Mouse (Mus musculus) embryonic facial prominence, embryonic 13.5 days (tissue): ENCODE results near the gene Col28a1. TPM values are rescaled to one million over a fixed set of nuclear protein-coding genes. Genes with fewer than 3 reads are reported as not detected.

Experiments used
- ATAC-seq: fragments of 200-750 bp; cut with Nextera tagmentation; 2 replicates; pipeline ENCODE4 v1.8.0; 2017; ENCODE audit warnings: low read depth; ENCODE audit not compliant: insufficient number of reproducible peaks, insufficient read depth, low FRiP score, low TSS enrichment
- H3K27ac ChIP-seq: fragments of 300-500 bp; sonication (generic); 2 replicates; pipeline ENCODE4 v1.5.1; 2015; ENCODE audit warnings: moderate library complexity, mild to moderate bottlenecking, inconsistent platforms
- H3K27me3 ChIP-seq: fragments of 300-500 bp; sonication (generic); 2 replicates; pipeline ENCODE4 v1.6.1; 2015; ENCODE audit warnings: mild to moderate bottlenecking, inconsistent platforms
- H3K36me3 ChIP-seq: fragments of 300-500 bp; sonication (generic); 2 replicates; pipeline ENCODE4 v1.6.1; 2015; ENCODE audit warnings: mild to moderate bottlenecking, inconsistent platforms
- H3K4me1 ChIP-seq: fragments of 300-500 bp; sonication (generic); 2 replicates; pipeline ENCODE4 v1.6.1; 2015; ENCODE audit warnings: inconsistent platforms
- H3K4me2 ChIP-seq: fragments of 300-500 bp; sonication (generic); 2 replicates; pipeline ENCODE4 v1.6.1; 2015; ENCODE audit warnings: moderate library complexity, mild to moderate bottlenecking, inconsistent platforms
- H3K4me3 ChIP-seq: fragments of 300-500 bp; sonication (generic); 2 replicates; pipeline ENCODE4 v1.5.1; 2015; ENCODE audit warnings: mild to moderate bottlenecking, inconsistent platforms
- H3K9ac ChIP-seq: fragments of 300-500 bp; sonication (generic); 2 replicates; pipeline ENCODE4 v1.6.1; 2015; ENCODE audit warnings: mild to moderate bottlenecking, inconsistent platforms
- H3K9me3 ChIP-seq: fragments of 300-500 bp; sonication (generic); 2 replicates; pipeline ENCODE4 v1.6.1; 2016; ENCODE audit warnings: inconsistent platforms
- WGBS: fragments of 180-500 bp; shearing (Covaris S2); methylation state at CpG from one replicate; pipeline ENCODE4 v1.1.7; 2015; ENCODE audit warnings: mixed read lengths; 5-methylcytosine and 5-hydroxymethylcytosine counted together
- polyA plus RNA-seq: library from polyadenylated mRNA; unstranded; fragments of >200 nt; fragmentation: Nextera tagmentation; extraction: Ambion mirVana; gene quantifications from 2 replicates; pipeline ENCODE4 v1.2.1, GENCODE M21; 2015

The Col28a1 gene
- polyA plus RNA-seq, result 0.28 and 0.39 TPM in 2 replicates

DNA sequence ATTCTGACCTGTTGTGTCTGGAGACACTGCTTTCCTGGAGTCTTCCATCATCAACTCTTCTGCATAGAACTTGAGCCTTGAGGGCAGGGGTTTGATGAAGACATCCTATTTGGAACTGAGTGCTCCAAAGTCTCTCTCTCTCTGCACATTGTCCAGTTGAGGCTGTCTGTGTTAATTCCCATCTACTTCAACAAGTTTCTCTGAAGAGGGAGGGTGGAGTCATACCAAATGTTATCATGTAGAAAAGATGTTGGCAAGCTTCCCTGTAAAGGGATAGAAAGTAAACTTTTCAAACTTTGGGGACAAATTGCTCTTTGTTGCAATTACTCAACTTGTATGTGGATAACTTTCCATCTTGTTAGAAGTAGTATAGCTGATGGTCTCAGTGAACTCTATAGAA lies at the start of gene Col28a1:
Gene Col28a1 (minus strand): TSS at position 101 of the 400 bp plus-strand sequence.
- no peak within 1 kb of the TSS for H3K4me3 ChIP-seq
- H3K9me3 ChIP-seq, result peaks cover 8% of the 10 kb centered on the region
- H3K36me3 ChIP-seq, result no peaks in the 10 kb centered on the region
- ATAC-seq, result no peak
- no peaks in the 10 kb centered on the region for H3K4me1 ChIP-seq
- no peaks in the 10 kb centered on the region for H3K27me3 ChIP-seq
- no peak within 1 kb of the TSS for H3K27ac ChIP-seq
- no peak within 1 kb of the TSS for H3K9ac ChIP-seq
- no peak within 1 kb of the TSS for H3K4me2 ChIP-seq

DNA sequence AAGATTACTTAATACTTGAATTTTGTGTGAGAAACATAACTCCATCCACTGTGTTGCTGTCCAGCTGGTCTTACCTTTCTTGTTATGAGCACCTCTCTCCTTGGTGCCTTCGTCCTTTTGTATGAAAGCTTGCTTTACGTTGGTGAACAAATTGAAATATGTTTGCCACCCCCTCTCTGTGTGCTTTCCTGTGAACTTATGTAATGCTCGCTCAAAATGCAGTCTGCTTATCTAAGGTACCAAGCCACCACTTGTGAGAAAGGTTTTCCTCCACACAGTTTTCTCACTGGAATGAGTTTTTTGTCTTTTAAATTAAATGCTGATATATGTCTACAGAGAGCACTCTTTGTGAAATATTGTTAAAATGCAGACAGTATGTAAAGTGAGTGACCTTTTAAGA lies 36.2 kb upstream of the Col28a1 start:
- Histone ChIP-seq H3K4me2 (no peak overlapping the region), H3K9me3 (no peaks in the 10 kb centered on the region), H3K4me3 (no peak overlapping the region), H3K36me3 (peaks cover 51% of the 10 kb centered on the region), H3K9ac (no peak overlapping the region), H3K27me3 (no peaks in the 10 kb centered on the region), H3K27ac (no peak overlapping the region), H3K4me1 (no peaks in the 10 kb centered on the region)
- no peak for ATAC-seq
- 90% methylated on average over 3 of the region's 3 CpGs for WGBS

DNA sequence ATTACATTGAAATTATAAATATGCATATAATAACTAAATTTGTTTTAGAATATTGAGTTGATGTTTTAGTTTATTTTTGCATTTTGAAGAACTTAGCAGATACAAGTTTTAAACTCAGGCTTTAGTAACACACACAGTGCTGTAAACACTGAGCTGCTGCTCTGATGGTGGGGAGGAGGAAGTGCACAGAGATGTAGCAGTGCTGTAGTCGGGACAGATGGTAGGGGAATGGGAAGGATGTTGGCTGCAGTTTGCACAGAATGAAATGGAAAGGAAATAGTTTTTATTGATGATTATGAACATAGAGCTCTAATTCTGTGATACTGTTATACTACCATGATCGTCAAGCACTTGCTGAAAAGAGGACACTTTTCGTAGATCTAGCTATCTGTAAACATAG lies 34.6 kb upstream of the Col28a1 start:
- Histone ChIP-seq H3K36me3 (peaks cover 40% of the 10 kb centered on the region), H3K4me1 (no peaks in the 10 kb centered on the region), H3K27ac (no peak overlapping the region), H3K9me3 (no peaks in the 10 kb centered on the region), H3K9ac (no peak overlapping the region), H3K27me3 (no peaks in the 10 kb centered on the region), H3K4me2 (no peak overlapping the region), H3K4me3 (no peak overlapping the region)
- WGBS, result 90% methylated on average over 3 of the region's 3 CpGs
- ATAC-seq, result no peak

- Histone ChIP-seq H3K4me2 (peak overlapping the region; percentile 59), H3K4me1 (peaks cover 9% of the 10 kb centered on the region), H3K9ac (no peak overlapping the region), H3K9me3 (no peaks in the 10 kb centered on the region), H3K36me3 (peaks cover 17% of the 10 kb centered on the region), H3K27ac (no peak overlapping the region), H3K27me3 (no peaks in the 10 kb centered on the region), H3K4me3 (no peak overlapping the region)
- ATAC-seq, result no peak
- WGBS, result 90% methylated on average over 3 of the region's 3 CpGs
Observed at GRCm38 (mm10) chr6:8210661-8211060, 18.2 kb upstream of the Col28a1 start.

- no peak for ATAC-seq
- Histone ChIP-seq H3K4me1 (peaks cover 9% of the 10 kb centered on the region), H3K36me3 (peaks cover 8% of the 10 kb centered on the region), H3K9me3 (no peaks in the 10 kb centered on the region), H3K27me3 (no peaks in the 10 kb centered on the region), H3K4me3 (peak overlapping the region; percentile 82), H3K4me2 (peak overlapping the region; percentile 59), H3K27ac (peak overlapping the region; percentile 95; the same call in 1 of the 2 replicates), H3K9ac (peak overlapping the region; percentile 94)
- 11% methylated on average over 10 of the region's 10 CpGs for WGBS
Observed at GRCm38 (mm10) chr6:8209866-8210186, 17.4 kb upstream of the Col28a1 start.

DNA sequence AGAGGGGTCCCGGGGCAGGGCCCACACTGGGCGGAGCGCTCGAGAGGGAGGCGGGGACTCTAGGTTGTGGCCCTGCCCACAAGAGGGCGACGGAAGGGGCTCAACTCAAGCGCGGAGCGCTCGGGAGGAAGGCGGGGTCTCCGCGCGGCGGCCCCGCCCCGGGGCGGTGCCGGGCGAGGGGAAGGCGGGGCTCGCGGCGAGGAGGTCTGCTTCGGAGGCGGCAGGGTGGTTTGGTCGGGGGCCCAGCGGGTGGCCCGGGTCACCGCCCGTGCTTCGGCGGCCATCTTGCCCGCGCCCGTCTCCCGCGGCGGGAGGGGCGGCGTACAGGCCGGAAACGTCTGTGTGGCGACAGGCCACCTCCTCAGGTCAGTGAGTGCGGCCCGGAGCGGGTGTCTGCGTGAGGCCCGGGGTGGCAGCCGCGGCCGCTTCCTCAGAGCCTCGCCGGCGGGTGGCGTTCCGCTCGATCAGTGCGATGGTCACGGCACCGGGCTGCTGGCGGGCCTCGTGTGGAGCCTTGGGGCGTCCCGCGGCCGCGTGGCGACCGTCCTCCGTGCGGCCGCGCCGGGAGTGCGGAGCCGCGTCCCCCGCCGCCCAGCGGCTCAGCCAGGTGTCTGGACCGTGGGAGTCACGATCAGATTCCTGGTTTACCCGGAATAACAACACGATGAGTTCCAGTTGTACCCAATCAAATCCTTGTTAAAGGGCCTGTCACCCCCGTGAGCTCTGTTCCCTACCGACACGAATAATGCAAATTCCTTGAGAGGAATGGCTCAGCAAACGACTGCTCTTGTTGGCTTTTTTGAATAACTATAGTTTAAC lies 16.8 kb upstream of the Col28a1 start, which contains the start of gene Mios:
Gene Mios (plus strand): TSS at position 176 of the 819 bp plus-strand sequence.
- Histone ChIP-seq H3K4me1 (peaks cover 9% of the 10 kb centered on the region), H3K36me3 (peaks cover 5% of the 10 kb centered on the region; the same call in 1 of the 2 replicates), H3K4me3 (peak within 1 kb of the TSS; percentile 82), H3K27me3 (no peaks in the 10 kb centered on the region), H3K27ac (peak within 1 kb of the TSS; percentile 95), H3K4me2 (peak within 1 kb of the TSS; percentile 59), H3K9ac (peak within 1 kb of the TSS; percentile 94), H3K9me3 (no peaks in the 10 kb centered on the region)
- WGBS, result under 1% methylated on average over 87 of the region's 90 CpGs
- peak; percentile 97 for ATAC-seq

DNA sequence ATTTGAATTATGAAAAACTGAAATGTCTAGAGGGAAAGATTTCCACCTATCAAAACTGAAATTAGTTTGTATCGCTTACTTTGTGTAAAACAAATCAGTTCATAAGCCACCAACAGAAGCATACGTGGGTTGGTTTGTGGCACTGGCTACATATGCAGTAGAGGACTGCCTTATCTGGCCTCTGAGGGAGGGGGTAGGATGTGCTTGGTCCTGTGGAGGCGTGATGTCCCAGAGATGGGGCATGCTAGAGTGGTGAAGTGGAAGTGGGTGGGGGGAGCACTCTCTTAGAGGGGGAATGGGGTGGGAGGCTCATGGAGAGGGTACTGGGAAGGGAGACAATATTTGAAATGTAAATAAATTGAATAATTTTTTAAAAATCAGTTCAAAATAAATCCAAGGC lies 2.5 kb downstream of the Col28a1 start:
- no peaks in the 10 kb centered on the region for H3K27me3 ChIP-seq
- no peak overlapping the region for H3K27ac ChIP-seq
- ATAC-seq, result no peak
- no peak overlapping the region for H3K4me2 ChIP-seq
- WGBS, result 82% methylated on average over 3 of the region's 3 CpGs
- no peak overlapping the region for H3K9ac ChIP-seq
- H3K4me1 ChIP-seq, result no peaks in the 10 kb centered on the region
- no peak overlapping the region for H3K4me3 ChIP-seq
- no peaks in the 10 kb centered on the region for H3K36me3 ChIP-seq
- no peaks in the 10 kb centered on the region for H3K9me3 ChIP-seq

DNA sequence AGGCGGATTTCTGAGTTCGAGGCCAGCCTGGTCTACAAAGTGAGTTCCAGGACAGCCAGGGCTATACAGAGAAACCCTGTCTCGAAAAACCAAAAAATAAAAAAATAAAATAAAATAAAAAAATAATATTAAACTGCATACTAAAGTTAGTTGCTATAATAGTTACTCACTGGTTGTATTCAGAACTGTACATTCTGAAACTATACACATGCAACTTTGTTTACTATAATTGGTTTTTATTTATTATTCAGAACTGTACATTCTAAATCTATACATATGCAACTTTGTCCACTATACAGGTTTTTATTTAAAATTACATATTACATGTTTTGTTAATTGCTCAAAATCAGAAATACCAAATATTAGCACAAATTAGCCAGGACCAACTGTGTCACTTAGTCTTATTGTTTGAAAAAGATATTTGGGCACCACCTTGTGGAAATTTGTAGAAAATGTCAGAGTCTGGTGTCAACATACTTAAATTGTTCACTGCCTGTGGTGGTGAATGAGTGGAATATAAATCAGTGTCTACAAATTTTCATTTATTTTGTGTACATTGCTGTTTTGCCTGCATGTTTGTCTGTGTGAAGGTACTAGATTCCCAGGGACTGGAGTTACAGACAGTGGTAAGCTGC lies 3.7 kb downstream of the Col28a1 start:
- H3K36me3 ChIP-seq, result no peaks in the 10 kb centered on the region
- 96% methylated on average over 3 of the region's 3 CpGs for WGBS
- no peak overlapping the region for H3K27ac ChIP-seq
- H3K4me2 ChIP-seq, result no peak overlapping the region
- H3K9me3 ChIP-seq, result no peaks in the 10 kb centered on the region
- no peak for ATAC-seq
- no peak overlapping the region for H3K9ac ChIP-seq
- H3K27me3 ChIP-seq, result no peaks in the 10 kb centered on the region
- H3K4me1 ChIP-seq, result no peaks in the 10 kb centered on the region
- H3K4me3 ChIP-seq, result no peak overlapping the region

GRCm38 (mm10) chr6:8178397-8178941 lies 13.9 kb downstream of the Col28a1 start:
- H3K4me2 ChIP-seq, result peak overlapping the region; percentile 12
- H3K4me1 ChIP-seq, result peaks cover 6% of the 10 kb centered on the region; the same call in 1 of the 2 replicates
- no peak for ATAC-seq
- 24% methylated on average over 10 of the region's 10 CpGs for WGBS
- H3K9me3 ChIP-seq, result no peaks in the 10 kb centered on the region
- H3K36me3 ChIP-seq, result no peaks in the 10 kb centered on the region
- H3K4me3 ChIP-seq, result no peak overlapping the region
- no peak overlapping the region for H3K27ac ChIP-seq
- no peaks in the 10 kb centered on the region for H3K27me3 ChIP-seq
- H3K9ac ChIP-seq, result no peak overlapping the region

- no peak for ATAC-seq
- Histone ChIP-seq H3K9me3 (no peaks in the 10 kb centered on the region), H3K4me1 (peaks cover 6% of the 10 kb centered on the region; the same call in 1 of the 2 replicates), H3K4me3 (no peak overlapping the region), H3K27me3 (no peaks in the 10 kb centered on the region), H3K27ac (no peak overlapping the region), H3K36me3 (no peaks in the 10 kb centered on the region), H3K4me2 (no peak overlapping the region), H3K9ac (no peak overlapping the region)
- WGBS, result 80% methylated on average over 2 of the region's 2 CpGs
Observed at GRCm38 (mm10) chr6:8176116-8176515, 16.3 kb downstream of the Col28a1 start.

DNA sequence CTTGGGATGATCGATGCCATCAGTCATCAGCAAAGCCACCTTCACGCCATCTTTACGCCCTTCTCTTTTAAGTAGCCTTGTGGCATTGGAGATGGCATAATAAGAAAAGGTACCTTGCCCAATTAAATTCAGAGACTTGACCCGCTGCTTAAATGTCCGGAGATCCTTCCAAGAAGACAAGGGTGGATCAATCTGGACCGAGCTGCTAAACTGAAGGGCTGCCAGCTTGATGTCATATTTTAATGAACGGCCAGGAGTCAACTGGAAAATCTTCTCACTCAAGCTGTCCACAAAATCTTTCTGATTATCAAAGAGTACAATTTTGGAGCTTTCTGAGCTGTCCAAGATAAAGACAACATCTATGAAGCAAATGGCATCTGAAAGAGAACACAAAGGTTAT lies 17.1 kb downstream of the Col28a1 start:
- H3K9ac ChIP-seq, result no peak overlapping the region
- no peaks in the 10 kb centered on the region for H3K27me3 ChIP-seq
- H3K9me3 ChIP-seq, result no peaks in the 10 kb centered on the region
- H3K27ac ChIP-seq, result no peak overlapping the region
- H3K36me3 ChIP-seq, result no peaks in the 10 kb centered on the region
- ATAC-seq, result no peak
- peaks cover 6% of the 10 kb centered on the region; the same call in 1 of the 2 replicates for H3K4me1 ChIP-seq
- 95% methylated on average over 7 of the region's 7 CpGs for WGBS
- no peak overlapping the region for H3K4me2 ChIP-seq
- no peak overlapping the region for H3K4me3 ChIP-seq

GRCm38 (mm10) chr6:8174062-8174461 lies 18.4 kb downstream of the Col28a1 start:
- no peaks in the 10 kb centered on the region for H3K36me3 ChIP-seq
- H3K4me2 ChIP-seq, result no peak overlapping the region
- WGBS, result 35% methylated on average over 2 of the region's 2 CpGs
- no peak overlapping the region for H3K27ac ChIP-seq
- H3K9me3 ChIP-seq, result no peaks in the 10 kb centered on the region
- no peak overlapping the region for H3K4me3 ChIP-seq
- peaks cover 6% of the 10 kb centered on the region; the same call in 1 of the 2 replicates for H3K4me1 ChIP-seq
- H3K27me3 ChIP-seq, result no peaks in the 10 kb centered on the region
- H3K9ac ChIP-seq, result no peak overlapping the region
- no peak for ATAC-seq
